Mouse (Mus musculus) E14TG2a.4 (cell line): ENCODE results near the gene Fam117a.

Source experiments
- CTCF ChIP-seq: conservative IDR thresholded peaks from 2 replicates; pipeline ENCODE4 v1.5.1; 2014; ENCODE audit warnings: low read length
- NANOG ChIP-seq: IDR thresholded peaks from 2 replicates; pipeline ENCODE4 v1.6.1; 2014; ENCODE audit warnings: borderline replicate concordance, low read length, mixed read lengths
- POU5F1 ChIP-seq: IDR thresholded peaks from 2 replicates; pipeline ENCODE4 v1.6.1; 2014; ENCODE audit warnings: low read length, borderline replicate concordance

DNA sequence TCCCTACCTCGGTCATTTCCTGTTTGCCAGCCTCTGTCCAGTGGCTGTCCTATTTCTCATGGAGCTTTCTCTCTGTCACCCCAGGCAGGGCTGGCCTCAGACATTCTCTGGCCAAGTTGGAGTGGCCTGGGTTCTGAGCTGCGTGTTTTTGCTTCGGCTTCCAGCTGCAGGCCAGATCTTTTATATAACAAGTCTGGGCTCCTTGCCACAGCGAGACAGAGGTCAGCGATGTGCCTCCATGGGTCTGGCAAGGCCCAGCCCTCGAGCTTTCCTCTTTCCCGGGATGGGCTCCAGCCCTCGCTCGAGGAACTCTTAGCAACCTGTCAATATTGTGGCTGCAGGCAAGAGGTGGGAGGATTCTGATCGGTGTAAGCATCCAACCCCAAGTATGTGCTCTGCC, 28.8 kb downstream of the Fam117a start:
- TF ChIP-seq CTCF (no peak), POU5F1 (no peak), NANOG (no peak)
